Mouse (Mus musculus): ENCODE measurements around the gene Sned1. TPM values are rescaled to one million over a fixed set of nuclear protein-coding genes. Genes with fewer than 3 reads are reported as not detected.

Gene Sned1
- total RNA-seq, 2 experiments from 2014 or later, result 5.2 to 6.9 TPM

DNA sequence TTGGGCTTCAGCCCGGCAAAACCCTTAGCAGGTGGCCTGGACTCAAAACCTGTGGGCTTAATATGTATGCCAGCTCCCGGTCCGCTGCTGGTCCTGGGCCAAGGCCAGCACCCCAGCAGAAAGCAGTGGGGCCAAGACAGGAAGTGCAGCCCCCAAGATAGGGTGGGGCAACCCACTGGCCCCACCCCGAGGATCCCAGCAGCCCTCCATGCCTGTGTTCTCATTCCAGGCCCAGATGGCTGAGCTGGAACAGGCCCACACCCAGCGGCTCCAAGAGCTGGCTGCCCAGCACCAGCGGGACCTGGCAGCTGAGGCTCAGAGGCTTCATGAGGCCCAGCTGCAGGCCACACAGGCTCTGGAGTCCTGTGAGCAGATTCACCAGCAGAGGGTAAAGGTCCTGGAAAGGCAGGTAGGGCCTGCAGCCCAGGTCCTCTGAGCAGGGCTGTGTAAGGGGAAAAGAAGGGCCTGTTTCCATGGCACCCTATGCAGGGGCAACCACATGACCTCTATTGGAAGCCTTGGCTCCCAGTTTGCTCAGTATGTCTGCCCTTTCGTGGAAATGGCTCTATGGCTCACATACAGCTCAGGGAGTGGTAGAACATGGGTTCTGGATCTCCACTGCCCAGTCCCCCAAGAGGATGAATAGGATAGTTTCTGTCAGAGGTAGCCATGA lies 8.2 kb upstream of the Sned1 start:
- DNase-seq, result peak; percentile 67
- intact Hi-C loops (cut with DNase I; ENCODE audit: low total_unique reads), result no loop called here

DNA sequence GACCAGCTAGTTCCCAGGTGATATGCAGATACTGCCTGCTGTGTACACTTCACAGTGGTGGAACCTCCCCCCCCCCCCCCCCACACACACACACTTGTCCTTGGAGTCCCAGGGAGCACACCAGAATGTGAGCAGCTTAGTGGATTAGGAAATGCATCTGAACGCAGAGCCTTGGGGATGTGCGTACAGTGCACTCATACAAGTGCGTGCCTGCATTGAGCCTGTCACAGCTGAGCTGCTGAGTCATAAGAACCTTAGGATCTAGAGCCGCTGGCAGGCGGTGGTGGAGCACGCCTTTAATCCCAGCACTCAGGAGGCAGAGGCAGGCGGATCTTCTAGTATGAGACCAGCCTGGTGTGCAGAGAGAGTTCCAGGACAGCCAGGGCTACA lies 7.7 kb upstream of the Sned1 start:
- no peak for DNase-seq
- intact Hi-C loops (cut with DNase I; ENCODE audit: low total_unique reads), result no loop called here

DNA sequence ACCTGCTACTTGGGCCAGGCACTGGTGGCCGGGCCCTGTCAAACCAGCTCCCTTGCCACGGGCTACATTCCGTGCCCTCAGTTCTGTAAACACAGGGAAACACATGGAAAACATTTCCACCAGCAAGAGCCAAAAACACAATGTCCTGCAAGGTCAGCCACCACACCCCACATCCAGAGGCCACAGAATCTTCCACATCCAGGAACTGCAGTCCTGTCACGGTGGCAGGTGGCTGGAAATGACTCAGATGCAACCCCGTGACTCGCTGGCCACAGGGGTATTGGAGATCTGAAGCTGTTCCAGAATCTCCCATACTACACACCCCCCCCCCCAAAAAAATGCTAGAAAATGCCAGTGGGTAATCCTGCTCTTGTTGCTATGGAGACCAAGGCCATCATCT lies 6.4 kb upstream of the Sned1 start:
- DNase-seq, result peak; percentile 27
- intact Hi-C loops (cut with DNase I; ENCODE audit: low total_unique reads), result no loop called here

DNA sequence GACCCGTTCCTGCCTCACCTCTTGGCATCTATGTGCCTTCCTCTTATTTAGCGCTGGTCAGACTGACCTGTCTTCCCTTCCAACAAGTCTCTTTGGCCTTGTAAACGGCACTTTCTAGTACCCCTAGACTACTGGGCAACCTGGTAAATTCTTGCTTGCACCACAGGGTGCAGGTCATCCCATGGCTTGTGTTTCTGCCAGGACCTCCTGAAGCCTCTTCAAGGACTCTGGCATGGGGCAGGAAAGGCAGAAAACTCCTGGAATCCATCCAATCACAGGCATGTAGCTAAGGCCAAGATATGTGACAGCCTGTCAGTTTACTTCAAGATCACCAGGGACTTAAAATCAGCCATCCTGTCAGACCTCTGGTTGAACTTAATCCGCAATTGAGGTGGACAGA lies 6.0 kb upstream of the Sned1 start:
- intact Hi-C loops (cut with DNase I; ENCODE audit: low total_unique reads), result no loop called here

DNA sequence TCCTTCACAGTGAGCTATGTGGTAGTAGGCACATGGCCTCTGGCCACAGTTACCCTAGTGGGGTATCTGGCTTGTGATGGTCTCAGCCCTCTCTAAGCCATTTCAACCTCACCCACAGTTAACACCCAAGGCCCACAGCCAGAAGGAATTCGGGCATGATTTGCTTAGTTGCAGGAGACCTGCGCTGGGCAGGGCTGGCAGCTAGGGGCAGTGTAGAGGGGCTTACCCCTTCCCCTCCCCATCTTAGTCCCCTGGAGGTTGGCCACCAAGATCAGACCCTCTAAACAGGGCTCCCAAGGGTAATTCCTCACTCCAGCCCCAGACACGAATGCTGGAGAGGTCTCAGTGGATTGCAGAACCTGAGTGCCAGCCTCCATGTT lies 894 bp downstream of the Sned1 start:
- no peak for DNase-seq
- intact Hi-C loops (cut with DNase I; ENCODE audit: low total_unique reads), result no loop called here

More for the DNA sequence above, 6.0 kb upstream of the Sned1 start:
- no peak for DNase-seq

DNA sequence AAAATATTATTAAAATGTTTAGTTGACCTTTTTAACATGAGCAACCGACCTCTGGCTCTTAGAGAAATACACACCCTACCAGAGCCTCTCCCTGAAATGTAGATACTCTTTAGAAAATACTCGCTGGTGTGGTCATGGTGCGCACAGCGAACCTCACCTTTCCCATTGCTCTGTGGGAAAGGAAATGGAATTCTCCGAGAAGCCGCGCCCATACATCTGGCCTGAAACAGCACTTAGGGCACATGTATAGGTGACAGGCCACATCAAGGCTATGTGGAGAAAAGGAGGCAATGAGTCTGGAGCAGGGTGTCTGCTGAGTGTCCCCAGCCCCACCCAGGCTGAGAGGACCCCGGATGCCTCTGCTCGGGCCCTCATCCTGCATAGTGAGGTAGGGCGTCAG lies 2.0 kb downstream of the Sned1 start:
- no peak for DNase-seq
- intact Hi-C loops (cut with DNase I; ENCODE audit: low total_unique reads), result no loop called here

DNA sequence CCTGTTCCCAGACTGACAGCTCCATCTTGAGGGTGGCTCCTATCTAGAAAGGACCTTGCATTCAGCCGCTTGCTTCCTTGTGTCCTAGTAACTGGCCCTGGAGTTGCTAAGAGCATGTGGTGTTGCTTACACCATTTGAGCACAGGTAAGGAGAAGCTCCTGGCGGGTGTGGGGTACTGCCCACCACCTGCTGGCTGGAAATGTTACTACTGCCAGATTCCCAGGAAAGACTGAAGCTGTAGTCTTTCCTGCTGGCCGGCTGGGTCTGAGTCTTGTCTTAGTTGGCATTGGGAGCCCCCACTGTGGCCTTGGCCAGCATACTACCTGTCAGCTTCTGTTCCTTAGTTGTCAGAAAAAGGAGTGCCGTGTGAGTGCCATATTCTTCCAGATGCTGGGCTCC lies 2.6 kb downstream of the Sned1 start:
- no peak for DNase-seq
- intact Hi-C loops (cut with DNase I; ENCODE audit: low total_unique reads), result no loop called here

DNA sequence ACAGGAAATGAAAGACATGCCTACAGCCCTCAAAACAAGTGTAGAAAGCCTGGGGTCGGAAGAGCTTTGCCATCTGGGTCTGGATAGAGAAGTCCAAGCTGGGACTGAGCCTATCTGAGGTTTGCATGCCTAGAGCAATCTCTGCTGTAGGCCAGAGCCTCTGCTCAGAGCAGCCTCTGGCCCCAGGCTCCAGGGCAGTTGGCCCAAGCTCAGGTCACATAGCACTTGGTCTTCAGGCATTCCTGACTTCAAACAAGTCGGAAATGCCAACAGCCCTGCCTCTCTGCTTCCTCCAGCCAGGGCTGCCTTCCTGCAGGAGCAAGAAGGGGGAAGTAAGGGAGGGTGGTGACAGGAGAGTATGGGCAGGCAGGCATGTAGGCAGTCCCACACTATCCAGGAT lies 10.3 kb downstream of the Sned1 start:
- DNase-seq, result no peak
- intact Hi-C loops (cut with DNase I; ENCODE audit: low total_unique reads), result no loop called here

DNA sequence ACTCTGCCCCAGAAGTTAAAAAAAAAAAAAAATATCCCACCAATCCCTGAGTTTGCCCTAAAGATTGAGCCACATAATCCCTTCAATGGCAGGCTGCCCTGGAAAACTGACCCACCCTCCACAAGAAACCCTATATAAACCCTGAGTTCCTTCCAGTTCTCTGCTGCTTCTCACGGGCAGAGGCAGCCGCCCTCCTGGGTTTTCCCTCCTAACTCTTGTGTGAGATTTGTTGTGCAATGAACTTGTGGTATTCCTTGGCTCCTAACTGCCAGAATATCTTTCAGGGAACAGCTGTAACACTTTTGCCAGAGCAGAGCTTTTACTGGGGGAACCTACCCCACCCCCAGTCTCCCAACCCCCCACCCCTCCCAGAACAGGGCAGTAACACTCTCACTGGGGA lies 16.9 kb downstream of the Sned1 start:
- intact Hi-C loops (cut with DNase I; ENCODE audit: low total_unique reads), result no loop called here
- DNase-seq, result no peak

DNA sequence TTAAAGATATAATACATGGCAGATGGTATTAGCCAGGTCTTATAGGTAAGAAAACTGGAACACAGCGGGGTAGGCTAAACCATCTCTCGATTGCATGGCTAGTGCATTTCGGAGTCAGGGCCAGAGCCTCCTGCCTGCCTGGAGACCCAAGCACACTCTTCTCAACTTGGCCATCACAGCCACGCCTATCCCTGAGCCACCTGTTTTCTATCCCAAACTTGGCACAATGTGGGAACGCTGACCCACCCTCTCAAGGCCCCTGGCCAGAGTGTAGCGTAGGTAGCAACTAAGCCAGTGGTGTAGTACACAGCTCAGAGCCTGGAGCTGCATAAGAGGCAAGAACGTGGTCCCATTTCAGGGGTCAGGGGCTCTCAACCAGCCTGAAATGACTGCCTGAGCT lies 20.1 kb downstream of the Sned1 start:
- intact Hi-C loops (cut with DNase I; ENCODE audit: low total_unique reads), result no loop called here
- no peak for DNase-seq

DNA sequence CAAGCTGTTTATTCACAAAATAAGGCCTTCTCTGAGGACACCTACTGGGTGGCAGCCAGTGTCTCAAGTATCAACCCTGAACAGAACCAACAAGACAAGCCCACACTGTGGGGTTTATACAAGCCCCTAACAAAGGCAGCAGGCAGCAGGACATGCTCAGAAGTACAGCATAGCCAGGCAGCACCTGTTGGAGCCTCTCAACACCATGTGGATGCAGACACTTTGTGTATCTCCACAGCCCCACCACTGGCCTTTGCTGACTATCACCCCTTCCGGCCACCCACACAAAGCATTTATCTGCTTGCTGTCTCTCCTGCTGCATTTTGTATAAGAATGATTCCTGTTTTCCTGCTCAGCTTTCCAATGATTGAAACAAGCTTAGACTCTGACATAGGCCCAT lies 21.9 kb downstream of the Sned1 start:
- DNase-seq, result no peak
- intact Hi-C loops (cut with DNase I; ENCODE audit: low total_unique reads), result no loop called here

DNA sequence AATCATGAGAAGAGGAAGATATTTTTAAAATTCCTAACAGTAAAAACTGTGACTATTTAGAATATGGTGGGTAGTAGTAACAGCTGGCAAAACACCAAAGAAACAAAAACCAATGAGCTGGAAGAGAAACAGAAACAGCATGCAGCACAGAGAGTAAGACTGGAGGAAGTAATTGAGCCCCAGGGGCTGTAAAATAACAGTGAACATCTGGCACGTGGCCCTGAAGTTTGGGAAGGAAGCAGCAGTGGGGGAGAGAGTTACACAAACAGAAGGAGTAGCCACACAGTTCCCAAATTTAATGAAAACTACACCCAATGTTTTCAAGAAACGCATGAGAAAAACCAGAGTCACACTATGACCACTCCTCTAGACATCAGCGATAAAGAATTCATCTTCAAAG lies 31.6 kb downstream of the Sned1 start:
- intact Hi-C loops (cut with DNase I; ENCODE audit: low total_unique reads), result no loop called here
- DNase-seq, result no peak

DNA sequence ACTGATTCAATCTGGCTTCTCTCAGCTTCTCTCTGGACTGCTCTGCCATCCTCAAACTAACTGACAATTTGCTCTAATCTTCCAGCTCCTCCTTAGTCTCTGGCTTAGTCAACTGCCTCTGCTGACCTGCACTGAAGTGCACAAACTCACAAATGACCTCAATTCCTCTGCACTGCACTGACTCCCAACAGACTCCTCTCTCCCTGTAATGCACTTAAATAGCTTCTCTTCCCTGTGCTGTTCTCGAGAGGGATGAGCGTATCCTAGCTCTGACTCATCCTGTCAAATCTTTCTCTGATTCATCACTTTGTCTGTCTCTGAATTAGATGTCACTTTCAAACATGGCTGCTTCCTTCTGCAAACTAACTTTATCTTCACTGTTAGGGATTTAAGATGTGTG lies 32.6 kb downstream of the Sned1 start:
- DNase-seq, result no peak
- intact Hi-C loops (cut with DNase I; ENCODE audit: low total_unique reads), result no loop called here

DNA sequence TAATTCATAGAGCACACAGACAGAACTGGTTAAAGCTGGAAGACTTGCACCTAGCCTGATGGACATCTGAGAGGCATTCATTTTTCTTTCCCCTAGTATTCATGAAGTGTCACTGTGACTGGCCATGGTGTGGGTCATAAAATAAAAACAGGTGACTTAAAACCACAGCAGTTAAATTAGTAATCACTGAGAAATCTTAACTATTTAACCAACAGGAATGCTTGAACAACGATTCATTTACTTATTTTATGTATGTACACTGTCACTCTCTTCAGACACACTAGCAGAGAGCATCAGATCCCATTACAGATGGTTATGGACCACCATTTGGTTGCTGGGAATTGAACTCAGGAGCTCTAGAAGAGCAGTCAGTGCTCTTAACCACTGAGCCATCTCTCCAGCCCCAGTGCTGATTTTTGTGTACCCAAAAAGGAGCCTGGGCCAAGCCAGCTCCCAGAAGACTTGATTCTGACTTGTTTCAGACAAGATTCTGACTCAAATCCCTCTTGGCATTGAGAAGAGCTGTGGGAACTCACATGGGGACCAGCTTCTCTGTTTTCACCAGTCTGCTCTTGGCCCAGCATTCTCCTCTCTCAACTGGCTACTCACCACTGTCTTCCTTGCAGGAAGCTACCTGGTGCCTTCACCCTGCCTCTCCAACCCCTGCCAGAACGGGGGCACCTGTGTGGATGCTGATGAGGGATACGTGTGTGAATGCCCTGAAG lies 35.0 kb downstream of the Sned1 start:
- intact Hi-C loops (cut with DNase I; ENCODE audit: low total_unique reads), result no loop called here
- no peak for DNase-seq

DNA sequence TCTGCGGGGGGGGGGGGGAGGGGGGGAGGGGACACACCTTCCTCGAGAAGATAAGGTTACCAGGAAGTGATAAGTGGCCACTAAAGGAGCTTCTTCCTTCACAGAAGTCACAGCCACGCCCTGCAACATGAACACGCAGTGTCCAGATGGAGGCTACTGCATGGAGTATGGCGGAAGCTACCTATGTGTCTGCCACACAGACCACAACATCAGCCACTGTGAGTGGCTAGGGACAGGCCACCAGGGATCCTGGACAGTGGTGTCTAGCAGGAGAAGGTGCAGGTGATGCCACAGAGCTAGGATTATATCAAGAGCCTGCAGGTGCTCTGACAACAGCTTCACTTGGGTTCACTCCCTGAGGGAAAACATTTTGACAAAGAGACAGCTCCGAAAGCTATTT lies 36.1 kb downstream of the Sned1 start:
- DNase-seq, result no peak
- intact Hi-C loops (cut with DNase I; ENCODE audit: low total_unique reads), result no loop called here

DNA sequence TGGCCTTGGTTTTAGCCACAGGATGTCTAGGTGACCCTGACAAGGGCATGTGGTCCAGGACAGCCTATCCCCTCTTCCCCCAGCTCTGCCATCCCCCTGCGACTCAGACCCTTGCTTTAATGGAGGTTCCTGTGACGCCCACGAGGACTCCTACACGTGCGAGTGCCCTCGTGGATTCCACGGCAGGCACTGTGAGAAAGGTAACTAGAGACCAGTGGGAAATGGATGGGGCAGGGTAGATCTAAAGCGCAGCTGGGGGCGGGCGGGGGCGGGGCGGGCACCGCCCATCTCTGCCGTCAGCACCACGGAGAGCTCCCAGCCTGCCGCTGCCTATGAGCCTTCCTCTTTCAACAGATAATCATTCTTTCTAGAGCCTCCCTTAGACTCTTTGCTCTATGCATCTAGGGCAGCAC lies 36.8 kb downstream of the Sned1 start:
- DNase-seq, result peak; percentile 25
- intact Hi-C loops (cut with DNase I; ENCODE audit: low total_unique reads), result no loop called here

DNA sequence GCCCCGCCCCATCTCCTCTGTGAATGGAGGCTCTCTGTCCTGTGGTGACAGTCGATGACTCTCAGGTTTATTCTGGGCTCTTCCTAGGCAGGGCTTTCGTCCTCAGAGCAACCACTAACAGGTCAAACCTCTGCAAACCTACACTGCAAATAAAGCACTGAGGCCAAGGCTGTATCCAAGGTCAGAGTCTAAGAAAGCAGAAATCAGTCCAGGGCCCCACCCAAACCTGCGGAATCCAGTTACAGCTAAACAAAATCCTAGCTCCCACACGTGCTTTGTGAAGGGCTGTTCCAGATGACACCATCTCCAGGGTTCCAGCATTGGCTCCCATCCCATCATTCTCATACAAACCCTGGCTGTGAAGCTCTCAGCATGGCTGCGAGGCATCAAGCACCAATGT lies 39.9 kb downstream of the Sned1 start:
- intact Hi-C loops (cut with DNase I; ENCODE audit: low total_unique reads), result no loop called here
- DNase-seq, result no peak

DNA sequence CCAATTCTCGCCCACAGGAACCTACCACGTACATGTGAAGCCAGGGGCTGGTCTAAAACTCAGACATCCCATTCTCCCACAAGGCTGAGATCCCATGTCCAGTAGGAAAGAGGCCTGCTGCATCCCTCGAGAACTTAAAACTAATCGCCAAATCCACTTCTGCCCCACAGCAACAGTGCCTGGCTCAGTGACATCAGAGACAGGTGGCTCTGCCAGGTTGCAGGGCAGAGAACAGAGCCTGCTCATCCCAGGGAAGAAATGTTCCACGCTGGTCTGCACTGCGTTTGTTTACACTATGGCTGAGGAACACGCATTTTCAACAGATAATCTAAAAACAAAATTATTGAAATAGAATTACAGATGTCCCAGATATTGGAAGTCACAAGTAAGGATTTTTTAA lies 41.4 kb downstream of the Sned1 start:
- no peak for DNase-seq
- intact Hi-C loops (cut with DNase I; ENCODE audit: low total_unique reads), result no loop called here

DNA sequence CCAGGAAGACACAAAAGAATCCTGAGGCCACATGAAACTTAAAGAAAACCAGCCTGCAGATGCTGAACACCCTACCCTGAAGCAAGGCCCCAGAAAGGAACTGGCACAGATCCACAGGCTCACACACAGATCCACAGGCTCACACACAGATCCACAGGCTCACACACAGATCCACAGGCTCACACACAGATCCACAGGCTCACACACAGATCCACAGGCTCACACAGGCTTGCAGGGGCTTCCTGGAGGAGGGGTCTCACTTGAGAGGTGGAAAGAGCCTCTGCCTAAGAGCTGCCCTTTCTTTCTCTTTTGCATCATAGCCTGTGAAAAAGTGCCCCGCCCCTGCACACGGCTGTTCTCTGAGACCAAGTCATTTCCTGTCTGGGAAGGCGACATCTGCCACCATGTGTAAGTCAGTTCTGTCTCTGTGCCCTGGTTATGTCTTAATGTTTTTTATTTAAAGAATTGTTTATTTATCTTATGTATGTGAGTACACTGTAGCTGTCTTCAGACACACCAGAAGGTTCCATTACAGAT lies 54.1 kb downstream of the Sned1 start:
- intact Hi-C loops (cut with DNase I; ENCODE audit: low total_unique reads), result no loop called here
- no peak for DNase-seq

DNA sequence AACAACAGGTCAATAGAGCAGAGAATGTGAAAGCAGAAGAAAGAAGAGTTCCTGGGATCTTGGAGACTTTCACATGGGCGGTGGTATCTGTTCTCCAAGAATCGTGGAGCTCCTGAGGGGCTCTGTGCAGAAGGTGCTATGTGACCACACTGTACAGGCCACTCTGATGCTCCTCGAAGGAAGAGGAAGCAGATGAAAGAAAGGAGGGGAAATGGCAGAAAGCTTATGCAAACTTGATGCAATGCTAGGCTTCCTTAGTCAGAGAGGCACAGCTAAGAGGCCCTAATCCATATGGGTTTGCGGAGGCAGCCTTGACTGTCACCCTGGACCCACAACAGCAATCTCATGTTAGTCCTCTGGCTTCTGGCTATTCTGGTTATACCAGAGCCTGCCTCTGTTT lies 55.3 kb downstream of the Sned1 start:
- no peak for DNase-seq
- intact Hi-C loops (cut with DNase I; ENCODE audit: low total_unique reads), result no loop called here

DNA sequence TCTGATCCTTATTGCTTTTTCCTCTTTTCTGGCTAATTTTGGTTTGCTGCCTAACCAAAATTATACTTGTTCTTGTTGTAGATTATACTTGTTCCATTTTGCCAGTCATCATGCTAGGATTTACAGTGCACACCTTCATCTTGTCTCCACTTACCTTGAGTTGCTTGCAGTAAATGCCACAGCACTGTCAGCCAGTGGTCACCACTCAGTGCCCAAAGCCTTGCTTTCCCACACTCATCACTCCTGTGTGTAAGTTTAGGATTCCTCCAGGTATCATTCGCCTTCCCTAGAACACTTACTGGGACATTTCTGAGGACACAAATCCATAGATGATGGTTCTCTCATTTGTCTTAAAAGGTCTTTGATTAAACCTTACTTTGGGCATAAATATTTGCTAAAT lies 56.0 kb downstream of the Sned1 start:
- no peak for DNase-seq
- intact Hi-C loops (cut with DNase I; ENCODE audit: low total_unique reads), result no loop called here
